Mouse (Mus musculus) urinary bladder, postnatal 10 days (tissue): ENCODE results near the gene Olfr671.
"Not testable (repeated sequence)": the region's sequence is repeated elsewhere in the genome, so short reads cannot be mapped to it uniquely, and the experiment has no call there.

ENCODE experiments used
- DNase-seq: peaks from one replicate; pipeline ENCODE4 v3.0.0; 2022; ENCODE audit warnings: low spot score

The Olfr671 gene

DNA sequence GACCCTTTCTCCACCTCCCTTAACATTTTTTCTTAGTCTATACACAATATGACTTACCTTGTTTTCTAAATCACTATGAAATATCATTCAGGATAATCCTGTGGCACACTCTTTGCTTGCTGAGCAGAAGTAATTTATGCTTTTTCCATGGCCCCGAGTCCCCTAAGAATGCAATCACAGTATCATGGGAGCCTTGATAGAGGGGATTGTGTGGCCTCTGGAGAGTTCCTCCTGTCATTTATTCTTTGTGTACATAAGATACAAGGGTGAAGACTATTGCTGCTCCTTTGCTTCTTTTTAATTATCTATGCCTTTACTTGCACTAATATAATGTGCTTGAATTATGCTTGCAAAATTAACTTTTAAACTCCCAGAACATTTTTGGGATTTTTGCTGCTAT is at the start of gene Olfr671:
Gene Olfr671, minus strand, starts transcription at position 101 of the 400 bp plus-strand sequence.
- no peak for DNase-seq

DNA sequence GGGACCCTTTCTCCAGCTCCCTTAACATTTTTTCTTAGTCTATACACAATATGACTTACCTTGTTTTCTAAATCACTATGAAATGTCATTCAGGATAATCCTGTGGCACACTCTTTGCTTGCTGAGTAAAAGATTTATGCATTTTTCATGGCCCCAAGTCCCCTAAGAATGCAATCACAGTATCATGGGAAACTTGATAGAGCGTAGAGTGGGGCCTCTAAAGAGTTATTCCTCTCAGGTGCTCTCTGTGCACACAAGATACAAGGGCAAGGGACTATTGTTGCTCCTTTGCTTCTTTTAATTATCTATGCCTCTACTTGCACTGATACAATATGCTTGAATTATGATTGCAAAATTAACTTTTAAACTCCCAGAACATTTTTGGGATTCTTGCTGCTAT is 49.4 kb upstream of the Olfr671 start, which contains the start of gene Olfr675:
Gene Olfr675, minus strand, starts transcription at position 101 of the 400 bp plus-strand sequence.
- no peak for DNase-seq

DNA sequence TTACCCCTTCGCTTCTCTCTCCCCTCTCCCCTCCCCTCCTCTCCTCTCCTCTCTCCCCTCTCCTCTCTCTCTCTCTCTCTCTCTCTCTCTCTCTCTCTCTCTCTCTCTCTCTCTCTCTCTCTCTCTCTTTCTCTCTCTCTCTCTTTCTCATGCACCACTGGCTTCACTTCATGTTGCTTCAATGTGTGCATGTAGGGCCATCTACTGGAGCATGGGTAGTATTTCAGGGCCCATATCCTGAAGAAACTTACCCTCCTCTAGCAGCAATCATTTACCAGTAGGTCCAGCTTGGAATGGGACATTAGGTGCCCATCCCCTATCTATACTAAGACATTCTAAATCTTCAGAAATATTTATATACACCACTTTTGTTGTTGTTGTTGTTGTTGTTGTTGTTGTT is 43.6 kb upstream of the Olfr671 start:
- DNase-seq, result no peak

- DNase-seq, result no peak
Measured at GRCm38 (mm10) chr7:105001929-105002328, 23.0 kb upstream of the Olfr671 start, which contains the start of gene Olfr672. Gene Olfr672, minus strand, starts transcription at chr7:105002029.

- not testable (repeated sequence) for DNase-seq
Measured at GRCm38 (mm10) chr7:104972507-104972906, 6.4 kb downstream of the Olfr671 start.

GRCm38 (mm10) chr7:104962520-104962919 is 16.4 kb downstream of the Olfr671 start, which contains the start of gene Olfr670:
Gene Olfr670, minus strand, starts transcription at chr7:104962620.
- DNase-seq, result no peak

GRCm38 (mm10) chr7:104950234-104950633 is 28.7 kb downstream of the Olfr671 start:
- DNase-seq, result not testable (repeated sequence)

GRCm38 (mm10) chr7:104933940-104934339 is 45.0 kb downstream of the Olfr671 start, which contains the start of gene Olfr669:
Gene Olfr669, plus strand, starts transcription at chr7:104934240.
- DNase-seq, result no peak

DNA sequence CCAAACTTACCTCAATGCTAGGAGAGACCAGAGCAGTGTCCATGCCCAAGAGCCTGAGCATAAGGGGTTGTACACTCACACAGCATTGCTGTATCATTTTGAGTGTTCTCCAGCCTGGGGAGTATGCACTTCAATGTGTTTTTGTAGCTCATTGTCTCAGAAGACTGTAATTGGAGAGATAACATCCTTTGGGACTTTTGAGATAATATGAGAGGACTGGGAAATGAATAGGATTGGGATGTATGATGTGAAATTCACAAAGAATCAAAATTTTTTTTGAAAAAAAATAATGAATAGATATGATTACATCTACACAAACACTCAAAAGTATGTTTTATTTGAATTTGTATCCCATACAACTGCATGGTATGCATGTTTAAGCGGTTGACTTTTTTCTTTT is 51.0 kb downstream of the Olfr671 start, which contains the start of gene Olfr668:
Gene Olfr668, minus strand, starts transcription at position 101 of the 400 bp plus-strand sequence.
- DNase-seq, result no peak
